Mouse (Mus musculus) small intestine, adult 2 months (tissue): ENCODE data around the gene Fbln1.

Experiments
- CTCF ChIP-seq: fragments of 200-500 bp; IDR thresholded peaks from 2 replicates; pipeline ENCODE4 v1.5.1; 2012; ENCODE audit warnings: low read depth, mild to moderate bottlenecking, control low read depth, inconsistent platforms, low read length, moderate library complexity, mixed read lengths; ENCODE audit not compliant: insufficient replicate concordance, insufficient read length; ENCODE audit errors: extremely low read depth
- POLR2A ChIP-seq: fragments of 200-500 bp; IDR thresholded peaks from 2 replicates; pipeline ENCODE4 v1.6.1; 2012; ENCODE audit warnings: low read depth, mild to moderate bottlenecking, control low read depth, inconsistent platforms, low read length, moderate library complexity

- TF ChIP-seq CTCF = no peak
- no peak for TF ChIP-seq POLR2A
Measured at GRCm38 (mm10) chr15:85202787-85203186, 3.0 kb upstream of the Fbln1 start.
